In the genomic region with DNA sequence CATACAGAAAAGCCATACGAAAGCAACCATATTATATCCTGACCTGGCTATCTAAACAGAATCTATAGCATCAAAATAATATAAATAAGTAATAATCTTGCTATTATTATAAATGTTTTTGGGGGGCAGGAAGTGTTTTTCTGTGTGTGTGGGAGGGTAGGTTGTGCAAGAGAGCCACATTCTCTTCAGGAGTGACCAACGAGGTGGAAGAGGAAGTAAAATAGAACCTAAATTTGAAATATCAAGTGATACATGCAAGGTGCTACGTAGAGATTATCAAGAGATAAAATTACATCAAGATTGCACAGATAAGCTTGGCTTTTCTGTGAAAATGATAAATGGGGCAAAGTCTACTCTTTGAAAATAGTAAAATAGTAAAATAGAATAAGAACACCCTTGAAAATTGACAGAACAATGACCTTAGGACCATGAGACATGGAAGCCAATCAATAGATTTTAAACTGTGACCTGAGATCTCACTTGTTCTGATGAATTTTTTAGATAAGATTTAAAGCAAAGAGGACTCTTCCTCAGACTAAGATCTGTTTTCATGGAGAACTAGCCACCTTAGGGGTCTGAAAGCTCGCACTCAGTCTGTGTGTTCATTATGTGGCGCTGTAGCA, we compare ENCODE assay signal across 27 mouse cellular contexts. TPM values are rescaled to one million over a fixed set of nuclear protein-coding genes. Genes with fewer than 3 reads are reported as not detected.
DNase-seq lines count a peak whose midpoint lies in the region; ATAC-seq and TF ChIP-seq lines count a peak whose summit lies in the region.
"Had no signal": no experiment of that assay in that cellular context is flagged by ENCODE, and none has a peak within 500 bp of the region (broad histone marks: within the 10 kb centered on the region; RNA-seq: fewer than 3 reads in every experiment).

No protein-coding gene starts in this region.

- no peak overlapping the region for H3K4me3 ChIP-seq in liver, adult 2 months (ENCODE audit: insufficient read depth, low read depth, low read length)
- no peak overlapping the region for H3K4me3 ChIP-seq in liver, embryonic 12.5 days
- H3K4me3 ChIP-seq in MEL (ENCODE audit: control insufficient read depth in 1 of 2, insufficient read depth in 1 of 2, low read depth in 2 of 2, low read length in 2 of 2): no peak overlapping the region
- no peak overlapping the region for H3K4me3 ChIP-seq in intestine, embryonic 15.5 days (replicated peaks)
- H3K4me3 ChIP-seq: embryonic facial prominence, embryonic 12.5 days; embryonic facial prominence, embryonic 15.5 days; forebrain, embryonic 12.5 days; forebrain, embryonic 15.5 days; heart, adult 2 months; heart, embryonic 10.5 days; heart, embryonic 13.5 days; hindbrain, embryonic 10.5 days had no signal

- no peak for TF ChIP-seq RAD21 in MEL (IDR thresholded peaks at IDR 0.05; ENCODE audit: low read depth, low read length)

- peak overlapping the region; percentile 31 for H3K27ac ChIP-seq in liver, adult 2 months (replicated peaks; ENCODE audit: insufficient read depth, low read depth, low read length)
- H3K27ac ChIP-seq in liver, embryonic 12.5 days: no peak overlapping the region
- no peak overlapping the region for H3K27ac ChIP-seq in MEL (ENCODE audit: control insufficient read depth, low read depth, low read length)
- no peak overlapping the region for H3K27ac ChIP-seq in intestine, embryonic 15.5 days
- H3K27ac ChIP-seq: embryonic facial prominence, embryonic 12.5 days; embryonic facial prominence, embryonic 15.5 days; forebrain, embryonic 12.5 days; forebrain, embryonic 15.5 days; heart, adult 2 months; heart, embryonic 10.5 days; heart, embryonic 13.5 days; hindbrain, embryonic 10.5 days; hindbrain, embryonic 14.5 days; hindbrain, postnatal 0 days had no signal

- WGBS in liver, adult 2 months: 66% methylated on average over 5 of the region's 5 CpGs
- 60% methylated on average over 5 of the region's 5 CpGs for WGBS in liver, embryonic 12.5 days (ENCODE audit: insufficient replicate concordance)
- 85% methylated on average over 5 of the region's 5 CpGs for WGBS in intestine, embryonic 15.5 days

- H3K79me2 ChIP-seq in liver, adult 2 months (ENCODE audit: control insufficient read depth, insufficient read depth, low read length): peaks cover 34% of the 10 kb centered on the region
- peaks cover 66% of the 10 kb centered on the region for H3K79me2 ChIP-seq in MEL (ENCODE audit: control insufficient read depth, insufficient read depth, low read length, poor library complexity)

- no peak overlapping the region for H3K4me2 ChIP-seq in liver, embryonic 12.5 days
- no peak overlapping the region for H3K4me2 ChIP-seq in intestine, embryonic 15.5 days (replicated peaks)
- H3K4me2 ChIP-seq: embryonic facial prominence, embryonic 12.5 days; embryonic facial prominence, embryonic 15.5 days; forebrain, embryonic 12.5 days; forebrain, embryonic 15.5 days; heart, embryonic 13.5 days; hindbrain, embryonic 14.5 days had no signal

- no peaks in the 10 kb centered on the region for H3K9me3 ChIP-seq in liver, embryonic 12.5 days (replicated peaks)
- H3K9me3 ChIP-seq in MEL (replicated peaks; ENCODE audit: insufficient read depth, low read length): no peaks in the 10 kb centered on the region
- no peaks in the 10 kb centered on the region for H3K9me3 ChIP-seq in intestine, embryonic 15.5 days
- H3K9me3 ChIP-seq: embryonic facial prominence, embryonic 12.5 days; embryonic facial prominence, embryonic 15.5 days; forebrain, embryonic 12.5 days; forebrain, embryonic 15.5 days; heart, embryonic 10.5 days; heart, embryonic 13.5 days; hindbrain, embryonic 10.5 days had no signal

- no peak for TF ChIP-seq POLR2A in liver, adult 2 months (IDR thresholded peaks at IDR 0.05; ENCODE audit: extremely low read depth, insufficient read depth, low read length)
- 0 out of 4 replicates have a peak, but pooled peaks of 1 of the 2 experiments have one; percentile 1 for TF ChIP-seq POLR2A in MEL (IDR thresholded peaks at IDR 0.05; ENCODE audit: control insufficient read depth in 1 of 2, insufficient read depth in 1 of 2, low read depth in 1 of 2, low read length in 2 of 2, poor library complexity in 1 of 2)

- no peak for ATAC-seq in liver, embryonic 12.5 days
- peak; percentile 64 for ATAC-seq in megakaryocyte, adult 5-6 weeks (ENCODE audit: poor library complexity, severe bottlenecking)
- no peak for ATAC-seq in intestine, embryonic 15.5 days
- ATAC-seq: forebrain, embryonic 15.5 days; hindbrain, postnatal 0 days; inflammation-experienced regulatory T-cells, adult 6 months; intestine, postnatal 0 days; Patski had no signal

- no peak for TF ChIP-seq CTCF in liver, adult 2 months (IDR thresholded peaks at IDR 0.05; ENCODE audit: low read depth, low read length)
- no peak for TF ChIP-seq CTCF in MEL (IDR thresholded peaks at IDR 0.05 in 2 of 3, conservative IDR thresholded peaks at IDR 0.05 in 1 of 3; ENCODE audit: control insufficient read depth in 1 of 3, insufficient read depth in 1 of 3, low read depth in 2 of 3, low read length in 3 of 3, poor library complexity in 1 of 3, severe bottlenecking in 1 of 3)

- TF ChIP-seq EP300 in MEL (IDR thresholded peaks at IDR 0.05; ENCODE audit: low read depth in 1 of 2, low read length in 2 of 2): peak; percentile 20 to 35; a peak in 1 of 4 replicates

- H3K4me1 ChIP-seq in liver, adult 2 months (ENCODE audit: control insufficient read depth, insufficient read depth, low read length): peaks cover 24% of the 10 kb centered on the region
- 0 out of 2 replicates have a peak, but pooled peaks cover 6% of the 10 kb centered on the region for H3K4me1 ChIP-seq in liver, embryonic 12.5 days
- H3K4me1 ChIP-seq in MEL (ENCODE audit: control insufficient read depth in 1 of 2, insufficient read depth in 2 of 2, low read length in 2 of 2): peaks cover 6 to 31% of the 10 kb centered on the region in 2 experiments
- H3K4me1 ChIP-seq in intestine, embryonic 15.5 days (replicated peaks): peaks cover 5% of the 10 kb centered on the region; the same call in 1 of the 2 replicates
- H3K4me1 ChIP-seq: embryonic facial prominence, embryonic 12.5 days; embryonic facial prominence, embryonic 15.5 days; forebrain, embryonic 12.5 days; forebrain, embryonic 15.5 days had no signal

- H3K36me3 ChIP-seq in liver, adult 2 months (ENCODE audit: control insufficient read depth, insufficient read depth, low read length): no peaks in the 10 kb centered on the region
- no peaks in the 10 kb centered on the region for H3K36me3 ChIP-seq in liver, embryonic 12.5 days
- H3K36me3 ChIP-seq in MEL (ENCODE audit: control insufficient read depth in 1 of 2, insufficient read depth in 2 of 2, low read length in 2 of 2): peaks cover 32 to 44% of the 10 kb centered on the region in 2 experiments
- no peaks in the 10 kb centered on the region for H3K36me3 ChIP-seq in intestine, embryonic 15.5 days
- H3K36me3 ChIP-seq: embryonic facial prominence, embryonic 12.5 days; embryonic facial prominence, embryonic 15.5 days; forebrain, embryonic 12.5 days; forebrain, embryonic 15.5 days; heart, embryonic 10.5 days; heart, embryonic 13.5 days; hindbrain, embryonic 10.5 days had no signal

- H3K27me3 ChIP-seq in liver, adult 2 months (ENCODE audit: control insufficient read depth, insufficient read depth, low read length): no peaks in the 10 kb centered on the region
- no peaks in the 10 kb centered on the region for H3K27me3 ChIP-seq in liver, embryonic 12.5 days (replicated peaks)
- H3K27me3 ChIP-seq in MEL (ENCODE audit: control insufficient read depth in 1 of 2, insufficient read depth in 2 of 2, low read length in 2 of 2): no peaks in the 10 kb centered on the region
- no peaks in the 10 kb centered on the region for H3K27me3 ChIP-seq in intestine, embryonic 15.5 days (replicated peaks)
- H3K27me3 ChIP-seq: embryonic facial prominence, embryonic 12.5 days; embryonic facial prominence, embryonic 15.5 days; forebrain, embryonic 12.5 days; forebrain, embryonic 15.5 days; heart, embryonic 13.5 days; Patski had no signal

- peak; percentile 80 for DNase-seq in liver, adult 2 months (ENCODE audit: extremely low read depth, low read depth, low spot score)
- peak; percentile 64 for DNase-seq in 416B (ENCODE audit: low read depth)
- DNase-seq in MEL (ENCODE audit: low read depth, low spot score): no peak
- no peak for DNase-seq in spleen, adult 12 weeks (ENCODE audit: low spot score)
- DNase-seq: adrenal gland, postnatal 10 days; adrenal gland, postnatal 36 days; cerebellum, adult 18-20 months; cerebellum, adult 9-10 months; cerebellum, postnatal 14 days; gastrocnemius, postnatal 10 days; gastrocnemius, postnatal 36 days; heart, adult 2 months had no signal

- H3K9ac ChIP-seq in liver, adult 2 months (ENCODE audit: low read depth, low read length): no peak overlapping the region
- no peak overlapping the region for H3K9ac ChIP-seq in liver, embryonic 12.5 days
- H3K9ac ChIP-seq in MEL (ENCODE audit: control insufficient read depth, low read depth, low read length, poor library complexity, severe bottlenecking): no peak overlapping the region
- no peak overlapping the region for H3K9ac ChIP-seq in intestine, embryonic 15.5 days
- H3K9ac ChIP-seq: embryonic facial prominence, embryonic 12.5 days; embryonic facial prominence, embryonic 15.5 days; forebrain, embryonic 12.5 days; forebrain, embryonic 15.5 days; heart, embryonic 13.5 days; hindbrain, embryonic 14.5 days had no signal

TF ChIP-seq in MEL, 35 proteins besides CTCF, POLR2A, EP300 and RAD21:
- TF ChIP-seq GATA1 (IDR thresholded peaks at IDR 0.05; ENCODE audit: low read depth, low read length) (peak; percentile 84), TCF12 (IDR thresholded peaks at IDR 0.05; ENCODE audit: low read depth, low read length) (0 out of 2 replicates have a peak, but pooled peaks have one; percentile 39), ZC3H11A (IDR thresholded peaks at IDR 0.05; ENCODE audit: low read depth, low read length) (no peak)
TF ChIP-seq in MEL: peak in this region for 2.

RNA-seq across cellular contexts. Expression of a gene that starts 37.2 kb away (rescaled TPM):
- 17.7 and 24.7 TPM in 2 replicates for total RNA-seq in liver, adult 2 months (2014; rRNA removed)
- polyA plus RNA-seq in liver, adult 2 months (2012; rRNA removed): 5.3 and 6.6 TPM in 2 replicates
- polyA plus RNA-seq in liver, embryonic 12.5 days (2016; fragmentation: Nextera tagmentation; extraction: Ambion mirVana): 5.3 and 7.3 TPM in 2 replicates
- 44.8 and 57.4 TPM in 2 replicates for total RNA-seq in MEL (2012; rRNA removed)
- 10 to 100 TPM in 1 of 2 experiments, not detected in 1; 61.1 TPM for polyA plus RNA-seq in MEL (2012; ENCODE audit: insufficient read depth in 1 of 2, insufficient read length in 2 of 2, low read depth in 1 of 2, low replicate concordance in 2 of 2, missing spikeins in 1 of 2)
- total RNA-seq in megakaryocyte, adult 5-6 weeks (2015): 33.4 and 38.9 TPM in 2 replicates
- 56.6 and 64.5 TPM in 2 replicates for total RNA-seq in megakaryocyte, adult 5-6 weeks (2017)
- 12.8 and 13.0 TPM in 2 replicates for polyA plus RNA-seq in intestine, embryonic 15.5 days (2015; fragmentation: Nextera tagmentation; extraction: Ambion mirVana)

Comparison
In these comparisons a context has a peak if more than half of its experiments do, and no peak if none do; other contexts are left out.
1. DNase-seq: peak in liver, adult 2 months (single experiment) and 416B (single experiment); none in MEL (single experiment) and spleen, adult 12 weeks (single experiment).